Mouse (Mus musculus) embryonic facial prominence, embryonic 12.5 days (tissue): Measurements from ENCODE around the gene Cel. TPM values are rescaled to one million over a fixed set of nuclear protein-coding genes. Genes with fewer than 3 reads are reported as not detected.
A peak's percentile ranks its signal among the peaks of the same experiment; 100 is the strongest.
"Not testable (repeated sequence)": the region's sequence is repeated elsewhere in the genome, so short reads cannot be mapped to it uniquely, and the experiment has no call there.

Source experiments
- ATAC-seq: fragments of 200-750 bp; cut with Nextera tagmentation; 2 replicates; pipeline ENCODE4 v1.8.0; 2017; ENCODE audit not compliant: insufficient number of reproducible peaks, insufficient read depth, low FRiP score, low TSS enrichment
- H3K27ac ChIP-seq: fragments of 300-500 bp; sonication (generic); 2 replicates; pipeline ENCODE4 v1.5.1; 2016; ENCODE audit warnings: mild to moderate bottlenecking
- H3K27me3 ChIP-seq: fragments of 300-500 bp; sonication (generic); 2 replicates; pipeline ENCODE4 v1.6.1; 2016; ENCODE audit warnings: mild to moderate bottlenecking, moderate library complexity
- H3K36me3 ChIP-seq: fragments of 300-500 bp; sonication (generic); 2 replicates; pipeline ENCODE4 v1.6.1; 2016; ENCODE audit warnings: mild to moderate bottlenecking
- H3K4me1 ChIP-seq: fragments of 300-500 bp; sonication (generic); 2 replicates; pipeline ENCODE4 v1.6.1; 2016
- H3K4me2 ChIP-seq: fragments of 300-500 bp; sonication (generic); replicated peaks from 2 replicates; pipeline ENCODE4 v1.6.1; 2016; ENCODE audit warnings: mild to moderate bottlenecking, moderate library complexity
- H3K4me3 ChIP-seq: fragments of 300-500 bp; sonication (generic); 2 replicates; pipeline ENCODE4 v1.5.1; 2016; ENCODE audit warnings: mild to moderate bottlenecking
- H3K9ac ChIP-seq: fragments of 300-500 bp; sonication (generic); 2 replicates; pipeline ENCODE4 v1.6.1; 2016; ENCODE audit warnings: mild to moderate bottlenecking, moderate library complexity
- H3K9me3 ChIP-seq: fragments of 300-500 bp; sonication (generic); 2 replicates; pipeline ENCODE4 v1.6.1; 2016; ENCODE audit warnings: mild to moderate bottlenecking, moderate library complexity
- WGBS: fragments of 180-500 bp; shearing (Covaris S2); methylation state at CpG from one replicate; pipeline ENCODE4 v1.1.7; 2016; 5-methylcytosine and 5-hydroxymethylcytosine counted together
- microRNA-seq: library from miRNA; unstranded; fragments of <30 nt; microRNA quantifications from one replicate; pipeline ENCODE4, GENCODE M21; 2017
- polyA plus RNA-seq: library from polyadenylated mRNA; unstranded; fragments of >200 nt; fragmentation: Nextera tagmentation; extraction: Ambion mirVana; gene quantifications from 2 replicates; pipeline ENCODE4 v1.2.1, GENCODE M21; 2016

Gene Cel
- polyA plus RNA-seq, 1 experiment from 2014 or later: not detected

- Histone ChIP-seq H3K36me3 (0 out of 2 replicates have a peak, but pooled peaks cover 2% of the 10 kb centered on the region), H3K4me3 (peak overlapping the region; percentile 76), H3K27me3 (no peaks in the 10 kb centered on the region), H3K27ac (peak overlapping the region; percentile 54), H3K9ac (peak overlapping the region; percentile 81), H3K9me3 (no peaks in the 10 kb centered on the region), H3K4me1 (peaks cover 17% of the 10 kb centered on the region), H3K4me2 (peak overlapping the region; percentile 90)
- WGBS: 9% methylated on average over 46 of the region's 47 CpGs
- 0 out of 2 replicates have a peak, but pooled peaks have one; percentile 19 for ATAC-seq
Measured at GRCm38 (mm10) chr2:28513431-28514370, 49.5 kb downstream of the Cel start.

GRCm38 (mm10) chr2:28512798-28513401 lies 50.3 kb downstream of the Cel start, which contains the start of gene Ralgds:
Gene Ralgds, plus strand, starts transcription at chr2:28513125.
- peak within 1 kb of the TSS; percentile 54 for H3K27ac ChIP-seq
- no peaks in the 10 kb centered on the region for H3K27me3 ChIP-seq
- peak within 1 kb of the TSS; percentile 76 for H3K4me3 ChIP-seq
- H3K9me3 ChIP-seq: no peaks in the 10 kb centered on the region
- H3K9ac ChIP-seq: peak within 1 kb of the TSS; percentile 81
- ATAC-seq: no peak
- 0 out of 2 replicates have a peak, but pooled peaks cover 2% of the 10 kb centered on the region for H3K36me3 ChIP-seq
- H3K4me1 ChIP-seq: peaks cover 17% of the 10 kb centered on the region
- WGBS: under 1% methylated on average over 56 of the region's 71 CpGs
- H3K4me2 ChIP-seq: peak within 1 kb of the TSS; percentile 90

DNA sequence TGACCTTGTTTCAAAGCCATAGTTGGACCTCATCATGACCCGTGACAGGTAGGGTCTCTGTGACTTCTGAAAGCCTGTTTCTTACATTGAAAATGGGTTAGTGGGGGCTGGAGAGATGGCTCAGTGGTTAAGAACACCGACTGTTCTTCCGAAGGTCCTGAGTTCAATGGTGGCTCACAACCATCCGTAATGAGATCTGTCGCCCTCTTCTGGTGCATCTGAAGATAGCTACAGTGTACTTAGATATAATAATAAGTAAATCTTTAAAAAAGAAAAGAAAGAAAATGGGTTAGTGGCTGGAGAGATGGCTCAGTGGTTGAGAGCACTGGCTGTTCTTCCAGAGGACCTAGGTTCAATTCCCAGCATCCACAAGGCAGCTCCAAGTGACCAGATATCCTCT lies 51.6 kb downstream of the Cel start:
- H3K4me3 ChIP-seq, H3K27me3 ChIP-seq, H3K9me3 ChIP-seq, H3K27ac ChIP-seq, H3K36me3 ChIP-seq, H3K4me2 ChIP-seq, ATAC-seq, H3K9ac ChIP-seq: not testable (repeated sequence)
- 48% methylated on average over 5 of the region's 5 CpGs for WGBS
- H3K4me1 ChIP-seq: peaks cover 12% of the 10 kb centered on the region

GRCm38 (mm10) chr2:28506291-28506690 lies 56.9 kb downstream of the Cel start:
- Histone ChIP-seq H3K27me3 (no peaks in the 10 kb centered on the region), H3K4me2 (no peak overlapping the region), H3K36me3 (no peaks in the 10 kb centered on the region), H3K9me3 (no peaks in the 10 kb centered on the region), H3K4me1 (no peaks in the 10 kb centered on the region), H3K4me3 (no peak overlapping the region), H3K9ac (no peak overlapping the region), H3K27ac (no peak overlapping the region)
- WGBS: 78% methylated on average over 6 of the region's 6 CpGs
- ATAC-seq: no peak

GRCm38 (mm10) chr2:28505795-28506194 lies 57.4 kb downstream of the Cel start, which contains the start of gene Gm10134:
Gene Gm10134, plus strand, starts transcription at chr2:28506095.
- Histone ChIP-seq H3K9me3 (no peaks in the 10 kb centered on the region), H3K4me2 (no peak within 1 kb of the TSS), H3K27ac (no peak within 1 kb of the TSS), H3K4me1 (no peaks in the 10 kb centered on the region), H3K36me3 (no peaks in the 10 kb centered on the region), H3K27me3 (no peaks in the 10 kb centered on the region), H3K4me3 (no peak within 1 kb of the TSS), H3K9ac (no peak within 1 kb of the TSS)
- no peak for ATAC-seq
- 82% methylated on average over 3 of the region's 3 CpGs for WGBS

Small RNAs within 50 kb of the gene (microRNA-seq; reads per million reads assigned to microRNA genes)
- not detected for gene Gm22824

Other genes starting within 250 kb of the Cel start
- gene Ppp1r26, start 116.6 kb downstream of the Cel start, polyA plus RNA-seq: 7.2 TPM in 2 replicates
- gene 1700007K13Rik, start 97.1 kb downstream of the Cel start, polyA plus RNA-seq: 0.69 and 1.2 TPM in 2 replicates
- 57.5 and 61.8 TPM in 2 replicates for gene Mrps2, start 95.3 kb downstream of the Cel start, polyA plus RNA-seq
- 0.36 TPM in 1 of 2 replicates, not detected in the other for gene Gbgt1, start 66.5 kb downstream of the Cel start, polyA plus RNA-seq
- gene Gm10134, start 57.3 kb downstream of the Cel start, polyA plus RNA-seq: 0.87 TPM in 1 of 2 replicates, not detected in the other
- 64.1 and 66.1 TPM in 2 replicates for gene Ralgds, start 50.3 kb downstream of the Cel start, polyA plus RNA-seq
- gene Gtf3c5, start 20.3 kb upstream of the Cel start, polyA plus RNA-seq: 52.4 and 53.6 TPM in 2 replicates
- 0.97 and 1.0 TPM in 2 replicates for gene Gfi1b, start 58.6 kb upstream of the Cel start, polyA plus RNA-seq
- gene Tsc1, start 77.8 kb upstream of the Cel start, polyA plus RNA-seq: 25.3 and 26.4 TPM in 2 replicates
- 0.57 and 1.0 TPM in 2 replicates for gene Spaca9, start 136.3 kb upstream of the Cel start, polyA plus RNA-seq
- 0.80 and 0.97 TPM in 2 replicates for gene Ak8, start 136.8 kb upstream of the Cel start, polyA plus RNA-seq